Mouse (Mus musculus) megakaryocyte, embryonic 14.5 days (primary cell): ENCODE results near the gene Itgb1bp2. TPM values are rescaled to one million over a fixed set of nuclear protein-coding genes. Genes with fewer than 3 reads are reported as not detected.
"Not testable (repeated sequence)": the region's sequence is repeated elsewhere in the genome, so short reads cannot be mapped to it uniquely, and the experiment has no call there.

ENCODE experiments used
- H3K27me3 ChIP-seq: replicated peaks from 2 replicates; pipeline ENCODE3; 2012; ENCODE audit warnings: inconsistent platforms
- H3K36me3 ChIP-seq: replicated peaks from 2 replicates; pipeline ENCODE3; 2012; ENCODE audit warnings: low read length, inconsistent platforms, mixed read lengths
- H3K4me1 ChIP-seq: 2 replicates; pipeline ENCODE4 v1.6.1; 2012; ENCODE audit warnings: inconsistent platforms
- H3K4me3 ChIP-seq: replicated peaks from 2 replicates; pipeline ENCODE3; 2012; ENCODE audit warnings: moderate library complexity, mild to moderate bottlenecking, inconsistent platforms
- H3K9me3 ChIP-seq: 2 replicates; pipeline ENCODE4 v1.6.1; 2012; ENCODE audit warnings: inconsistent platforms
- FLI1 ChIP-seq: IDR thresholded peaks from 2 replicates; pipeline ENCODE4 v1.6.1; 2012; ENCODE audit warnings: low read length, inconsistent platforms, mixed read lengths
- GATA1 ChIP-seq: IDR thresholded peaks from 3 replicates; pipeline ENCODE4 v1.6.1; 2012; ENCODE audit warnings: mixed read lengths, low read length, inconsistent platforms, borderline replicate concordance
- polyA plus RNA-seq: library from polyadenylated mRNA; stranded (reverse); fragments of >175 nt; gene quantifications from 2 replicates; pipeline ENCODE4 v1.2.3, GENCODE M21; 2012; ENCODE audit warnings: low replicate concordance; ENCODE audit not compliant: insufficient read depth

Itgb1bp2 gene
- polyA plus RNA-seq, 1 experiment: not detected

GRCm38 (mm10) chrX:101429976-101430375 is 18.9 kb upstream of the Itgb1bp2 start:
- Histone ChIP-seq H3K36me3 (peaks cover 20% of the 10 kb centered on the region), H3K4me1 (peaks cover 15% of the 10 kb centered on the region), H3K9me3 (no peaks in the 10 kb centered on the region), H3K4me3 (peak overlapping the region; percentile 93), H3K27me3 (peaks cover 2% of the 10 kb centered on the region)
- no peak for TF ChIP-seq GATA1
- no peak for TF ChIP-seq FLI1

- Histone ChIP-seq H3K36me3 (peaks cover 70% of the 10 kb centered on the region), H3K9me3 (no peaks in the 10 kb centered on the region), H3K4me3 (no peak overlapping the region), H3K4me1 (no peaks in the 10 kb centered on the region), H3K27me3 (peaks cover 11% of the 10 kb centered on the region)
- TF ChIP-seq FLI1 (no peak), GATA1 (no peak)
Observed at GRCm38 (mm10) chrX:101451147-101451546, 2.3 kb downstream of the Itgb1bp2 start.

GRCm38 (mm10) chrX:101451591-101451990 is 2.7 kb downstream of the Itgb1bp2 start:
- Histone ChIP-seq H3K4me1 (no peaks in the 10 kb centered on the region), H3K4me3 (no peak overlapping the region), H3K9me3 (no peaks in the 10 kb centered on the region), H3K27me3 (peaks cover 9% of the 10 kb centered on the region), H3K36me3 (peaks cover 65% of the 10 kb centered on the region)
- no peak for TF ChIP-seq FLI1
- TF ChIP-seq GATA1: no peak

- Histone ChIP-seq H3K36me3 (peaks cover 51% of the 10 kb centered on the region), H3K9me3 (no peaks in the 10 kb centered on the region)
- TF ChIP-seq FLI1 (no peak), GATA1 (no peak)
Observed at GRCm38 (mm10) chrX:101472202-101472601, 23.3 kb downstream of the Itgb1bp2 start.

GRCm38 (mm10) chrX:101481604-101482350 is 32.9 kb downstream of the Itgb1bp2 start:
- Histone ChIP-seq H3K4me1 (0 out of 2 replicates have a peak, but pooled peaks cover 3% of the 10 kb centered on the region), H3K4me3 (no peak overlapping the region), H3K9me3 (no peaks in the 10 kb centered on the region), H3K36me3 (peaks cover 21% of the 10 kb centered on the region), H3K27me3 (peaks cover 2% of the 10 kb centered on the region)
- no peak for TF ChIP-seq GATA1
- no peak for TF ChIP-seq FLI1

More at GRCm38 (mm10) chrX:101472202-101472601, 23.3 kb downstream of the Itgb1bp2 start:
- Histone ChIP-seq H3K4me3 (no peak overlapping the region), H3K4me1 (no peaks in the 10 kb centered on the region), H3K27me3 (peaks cover 3% of the 10 kb centered on the region)

- H3K27me3 ChIP-seq, H3K4me3 ChIP-seq, H3K4me1 ChIP-seq, H3K9me3 ChIP-seq, H3K36me3 ChIP-seq: not testable (repeated sequence)
Observed at GRCm38 (mm10) chrX:101486487-101487152, 37.7 kb downstream of the Itgb1bp2 start.

Other genes starting within 250 kb of the Itgb1bp2 start
- 11.0 and 17.3 TPM in 2 replicates for gene Snx12, start 226.5 kb upstream of the Itgb1bp2 start, polyA plus RNA-seq
- gene Foxo4, start 194.6 kb upstream of the Itgb1bp2 start, polyA plus RNA-seq: 4.0 and 6.7 TPM in 2 replicates
- gene Gm614, start 185.1 kb upstream of the Itgb1bp2 start, polyA plus RNA-seq: not detected in 2 replicates
- gene Il2rg, start 180.8 kb upstream of the Itgb1bp2 start, polyA plus RNA-seq: 11.0 and 35.1 TPM in 2 replicates
- 0.11 TPM in 1 of 2 replicates, not detected in the other for gene Gm20489, start 180.1 kb upstream of the Itgb1bp2 start, polyA plus RNA-seq
- gene Med12, start 175.1 kb upstream of the Itgb1bp2 start, polyA plus RNA-seq: 38.3 and 44.1 TPM in 2 replicates
- gene Nlgn3, start 149.9 kb upstream of the Itgb1bp2 start, polyA plus RNA-seq: 0.22 TPM in 1 of 2 replicates, not detected in the other
- not detected in 2 replicates for gene Gjb1, start 72.7 kb upstream of the Itgb1bp2 start, polyA plus RNA-seq
- gene Zmym3, start 28.2 kb upstream of the Itgb1bp2 start, polyA plus RNA-seq: 10.9 and 14.1 TPM in 2 replicates
- 3.5 and 24.5 TPM in 2 replicates for gene Nono, start 19.8 kb upstream of the Itgb1bp2 start, polyA plus RNA-seq
- gene Taf1, start 83.6 kb downstream of the Itgb1bp2 start, polyA plus RNA-seq: 1.3 TPM in 1 of 2 replicates, not detected in the other
- gene Ogt, start 191.0 kb downstream of the Itgb1bp2 start, polyA plus RNA-seq: 1.3 and 1.5 TPM in 2 replicates